Mouse (Mus musculus) myocyte (in vitro differentiated cells): Measurements from ENCODE around the gene Atp8a1. TPM values are rescaled to one million over a fixed set of nuclear protein-coding genes. Genes with fewer than 3 reads are reported as not detected.

ENCODE experiments used
- H3K27me3 ChIP-seq: one replicate; pipeline ENCODE4 v1.6.1; 2011; ENCODE audit not compliant: control insufficient read depth, insufficient read depth, insufficient read length
- H3K36me3 ChIP-seq: one replicate; pipeline ENCODE4 v1.6.1; 2011; ENCODE audit not compliant: control insufficient read depth, insufficient read depth
- H3K4me2 ChIP-seq: one replicate; pipeline ENCODE4 v1.6.1; 2011; ENCODE audit warnings: low read depth, control low read depth
- H3K4me3 ChIP-seq: one replicate; pipeline ENCODE4 v1.5.1; 2011; ENCODE audit warnings: mild to moderate bottlenecking, control low read depth, moderate library complexity
- H3K79me2 ChIP-seq: one replicate; pipeline ENCODE4 v1.6.1; 2011; ENCODE audit not compliant: control insufficient read depth, insufficient read depth
- H3ac ChIP-seq: one replicate; pipeline ENCODE4 v1.6.1; 2011; ENCODE audit not compliant: control insufficient read depth, insufficient read length
- CEBPB ChIP-seq: IDR thresholded peaks from 2 replicates; pipeline ENCODE4 v1.6.1; 2011; ENCODE audit warnings: mild to moderate bottlenecking, moderate library complexity; ENCODE audit not compliant: poor library complexity, insufficient read depth, severe bottlenecking
- E2F4 ChIP-seq: IDR thresholded peaks from one replicate; pipeline ENCODE4 v1.6.1; 2011; ENCODE audit warnings: mild to moderate bottlenecking, control low read depth, moderate library complexity; ENCODE audit not compliant: insufficient read depth
- MAX ChIP-seq: IDR thresholded peaks from one replicate; pipeline ENCODE4 v1.6.1; 2011; ENCODE audit warnings: low read depth, mild to moderate bottlenecking, control low read depth
- MYOD1 ChIP-seq, 3 experiments: IDR thresholded peaks; one replicate each; pipeline ENCODE4 v1.6.1; 2011; ENCODE audit warnings: control low read depth in 2 of 3, low read depth in 2 of 3, mild to moderate bottlenecking in 2 of 3, moderate library complexity in 1 of 3; ENCODE audit not compliant: insufficient read length in 2 of 3, control insufficient read depth in 1 of 3
- MYOG ChIP-seq, 3 experiments: IDR thresholded peaks; one replicate each; pipeline ENCODE4 v1.6.1; 2011; ENCODE audit warnings: control low read depth in 2 of 3, low read depth in 2 of 3, mild to moderate bottlenecking in 2 of 3; ENCODE audit not compliant: insufficient read length in 2 of 3, control insufficient read depth in 1 of 3, insufficient read depth in 1 of 3
- POLR2A ChIP-seq: IDR thresholded peaks from one replicate; pipeline ENCODE4 v1.6.1; 2011; ENCODE audit warnings: low read depth, mild to moderate bottlenecking, control low read depth, moderate library complexity; ENCODE audit not compliant: insufficient read length
- POLR2AphosphoS2 ChIP-seq: IDR thresholded peaks from one replicate; pipeline ENCODE4 v1.6.1; 2011; ENCODE audit warnings: low read depth, control low read depth; ENCODE audit not compliant: insufficient read length
- REST ChIP-seq: IDR thresholded peaks from one replicate; pipeline ENCODE4 v1.6.1; 2011; ENCODE audit warnings: mild to moderate bottlenecking, control low read depth, moderate library complexity; ENCODE audit not compliant: insufficient read depth, insufficient read length
- SRF ChIP-seq: IDR thresholded peaks from one replicate; pipeline ENCODE4 v1.6.1; 2011; ENCODE audit warnings: low read depth; ENCODE audit not compliant: control insufficient read depth, insufficient read length
- TCF12 ChIP-seq: IDR thresholded peaks from one replicate; pipeline ENCODE4 v1.6.1; 2011; ENCODE audit warnings: mild to moderate bottlenecking, control low read depth; ENCODE audit not compliant: poor library complexity, insufficient read depth, severe bottlenecking
- TCF3 ChIP-seq: IDR thresholded peaks from one replicate; pipeline ENCODE4 v1.6.1; 2011; ENCODE audit warnings: low read depth, control low read depth; ENCODE audit not compliant: insufficient read length
- USF1 ChIP-seq: IDR thresholded peaks from one replicate; pipeline ENCODE4 v1.6.1; 2011; ENCODE audit warnings: low read depth, mild to moderate bottlenecking, control low read depth, moderate library complexity
- polyA plus RNA-seq: library from polyadenylated mRNA; unstranded; fragments of >200 nt; fragmentation: generic; extraction: Trizol; gene quantifications from one replicate; pipeline ENCODE4 v1.2.1, GENCODE M21; 2012; ENCODE audit warnings: missing spikeins

Atp8a1 gene
- polyA plus RNA-seq, 1 experiment, result 0.02 TPM

DNA sequence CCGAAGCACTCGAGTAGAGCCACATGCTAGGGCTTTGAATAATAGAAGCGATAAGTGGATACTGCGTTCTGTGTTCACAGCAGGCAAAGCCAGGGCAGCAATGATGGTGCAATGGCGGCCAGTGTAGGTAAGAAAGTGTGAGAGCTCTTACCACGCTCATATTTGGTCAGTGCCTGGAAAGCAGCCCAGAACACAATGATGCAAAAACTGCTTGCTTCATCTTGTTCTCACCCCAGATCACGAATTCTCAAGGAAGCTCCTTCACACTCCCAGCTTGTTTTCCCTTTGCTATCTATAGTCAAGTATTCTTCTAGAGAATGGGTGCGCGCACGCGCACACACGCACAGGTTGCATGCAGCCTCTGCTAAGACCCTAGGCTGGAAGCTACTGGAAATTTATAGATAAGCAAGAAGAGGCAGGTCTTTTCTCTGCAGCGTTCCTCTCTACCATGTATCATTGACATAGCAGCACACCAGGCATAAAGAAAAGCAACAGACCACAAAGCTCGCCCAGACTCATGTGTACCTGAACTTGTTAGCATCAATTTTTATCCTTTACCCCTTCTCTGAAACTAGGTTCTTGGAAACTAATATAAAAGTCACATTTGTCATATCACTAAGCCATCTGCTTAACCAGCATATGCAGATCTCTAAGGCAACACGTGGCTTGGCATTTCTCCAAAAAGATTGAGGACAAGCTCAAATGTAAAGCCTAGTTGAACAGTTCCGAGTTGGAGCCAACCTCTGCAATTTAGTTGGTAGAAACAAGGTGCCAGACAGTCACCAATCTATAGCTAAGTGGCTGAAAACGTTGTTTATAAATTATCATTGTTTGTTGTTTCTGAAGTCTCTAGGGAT, 44.8 kb downstream of the Atp8a1 start:
- H3K27me3 ChIP-seq, result no peaks in the 10 kb centered on the region
- TF ChIP-seq POLR2A (no peak), TCF3 (no peak), MAX (no peak), USF1 (no peak), REST (no peak), SRF (no peak), CEBPB (no peak), E2F4 (no peak), POLR2AphosphoS2 (no peak), MYOG (IDR thresholded peaks at IDR 0.05; ENCODE audit: control insufficient read depth in 1 of 3, insufficient read depth in 1 of 3, insufficient read length in 2 of 3, low read depth in 2 of 3) (no peak), TCF12 (no peak), MYOD1 (IDR thresholded peaks at IDR 0.05; ENCODE audit: control insufficient read depth in 1 of 3, insufficient read length in 2 of 3, low read depth in 2 of 3) (no peak)
- no peak overlapping the region for H3K4me3 ChIP-seq
- H3K79me2 ChIP-seq, result no peaks in the 10 kb centered on the region
- no peaks in the 10 kb centered on the region for H3K36me3 ChIP-seq
- H3ac ChIP-seq, result no peak overlapping the region
- H3K4me2 ChIP-seq, result no peak overlapping the region

DNA sequence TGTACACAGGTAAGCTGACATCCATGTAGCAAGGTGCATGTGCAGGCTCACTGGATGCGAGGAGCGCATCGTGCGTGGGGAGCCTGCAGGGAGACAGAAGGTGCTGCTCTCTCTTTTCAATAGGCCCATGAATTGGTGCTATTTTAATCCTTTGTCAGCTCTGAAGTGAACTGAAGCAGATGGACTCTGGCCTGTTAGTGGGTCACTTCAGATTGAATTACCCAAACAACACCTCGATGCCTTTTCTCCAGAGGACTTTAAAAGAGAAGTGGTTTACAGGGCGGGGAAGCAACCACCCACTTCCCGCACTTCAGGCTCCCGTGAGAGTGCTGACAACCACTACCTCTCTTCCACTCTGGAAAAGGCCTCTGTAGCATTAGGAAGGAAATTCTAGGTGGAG, 46.4 kb downstream of the Atp8a1 start:
- TF ChIP-seq USF1, result no peak
- TF ChIP-seq POLR2A, result no peak

DNA sequence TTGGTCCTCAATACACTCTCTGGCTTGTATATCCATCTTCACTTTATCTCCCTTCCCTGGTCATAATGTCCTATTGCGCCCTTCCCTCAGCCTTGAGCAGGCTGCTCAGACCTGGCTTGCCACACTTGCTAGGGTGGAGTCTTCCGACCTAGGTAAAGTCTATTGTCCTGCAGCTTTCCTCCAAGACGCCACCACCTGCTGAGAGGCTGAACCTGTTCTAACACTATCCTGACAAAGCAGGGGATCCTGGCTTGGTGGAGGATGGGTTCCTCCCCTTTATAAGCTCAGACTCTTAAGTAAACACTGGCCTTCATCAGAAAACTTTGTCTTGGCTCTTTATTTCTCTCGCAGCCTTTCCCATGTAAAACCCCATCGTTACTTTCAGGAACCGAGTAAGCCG, 47.4 kb downstream of the Atp8a1 start:
- Histone ChIP-seq H3ac (no peak overlapping the region), H3K36me3 (no peaks in the 10 kb centered on the region), H3K79me2 (no peaks in the 10 kb centered on the region), H3K27me3 (no peaks in the 10 kb centered on the region), H3K4me2 (no peak overlapping the region), H3K4me3 (no peak overlapping the region)
- TF ChIP-seq POLR2AphosphoS2 (no peak), MYOG (IDR thresholded peaks at IDR 0.05; ENCODE audit: control insufficient read depth in 1 of 3, insufficient read depth in 1 of 3, insufficient read length in 2 of 3, low read depth in 2 of 3) (no peak), POLR2A (no peak), SRF (no peak), MAX (no peak), E2F4 (no peak), REST (no peak), USF1 (no peak), TCF12 (no peak), CEBPB (no peak), TCF3 (no peak), MYOD1 (IDR thresholded peaks at IDR 0.05; ENCODE audit: control insufficient read depth in 1 of 3, insufficient read length in 2 of 3, low read depth in 2 of 3) (no peak)

More for the DNA sequence above, 46.4 kb downstream of the Atp8a1 start:
- H3ac ChIP-seq, result no peak overlapping the region
- H3K36me3 ChIP-seq, result no peaks in the 10 kb centered on the region
- no peak overlapping the region for H3K4me2 ChIP-seq
- H3K27me3 ChIP-seq, result no peaks in the 10 kb centered on the region
- no peaks in the 10 kb centered on the region for H3K79me2 ChIP-seq
- H3K4me3 ChIP-seq, result no peak overlapping the region

DNA sequence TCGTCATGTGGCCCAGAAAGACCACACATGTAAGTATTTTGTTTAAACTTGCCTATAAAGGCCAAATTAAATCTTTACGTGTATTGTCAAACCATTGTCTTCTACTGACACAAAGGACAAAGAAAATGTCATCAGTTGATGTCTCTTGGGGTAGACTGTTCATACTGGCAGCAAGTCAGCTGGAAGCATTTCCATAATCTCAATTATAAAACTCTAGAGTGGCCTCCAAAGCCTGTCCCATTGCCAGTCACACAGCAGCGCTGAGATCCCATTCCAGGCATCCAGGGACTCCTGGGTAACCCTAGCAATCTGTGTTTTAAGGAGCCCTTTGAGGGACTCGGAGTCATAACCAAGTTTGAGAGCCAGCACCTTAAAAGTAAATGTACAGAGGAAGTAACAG, 48.9 kb downstream of the Atp8a1 start:
- H3K4me2 ChIP-seq, result no peak overlapping the region
- TF ChIP-seq TCF3, result no peak
- TF ChIP-seq MYOD1 (IDR thresholded peaks at IDR 0.05; ENCODE audit: control insufficient read depth in 1 of 3, insufficient read length in 2 of 3, low read depth in 2 of 3), result no peak
- TF ChIP-seq USF1, result no peak
- TF ChIP-seq MAX, result no peak
- no peak for TF ChIP-seq POLR2AphosphoS2
- TF ChIP-seq MYOG (IDR thresholded peaks at IDR 0.05; ENCODE audit: control insufficient read depth in 1 of 3, insufficient read depth in 1 of 3, insufficient read length in 2 of 3, low read depth in 2 of 3), result no peak
- TF ChIP-seq TCF12, result no peak
- TF ChIP-seq POLR2A, result no peak
- no peak for TF ChIP-seq CEBPB
- no peak for TF ChIP-seq REST
- no peak overlapping the region for H3K4me3 ChIP-seq

More for the DNA sequence above, 48.9 kb downstream of the Atp8a1 start:
- Histone ChIP-seq H3K36me3 (no peaks in the 10 kb centered on the region), H3K79me2 (no peaks in the 10 kb centered on the region), H3ac (no peak overlapping the region), H3K27me3 (no peaks in the 10 kb centered on the region)
